Mouse (Mus musculus): Measurements from ENCODE around the gene Casp2. TPM values are rescaled to one million over a fixed set of nuclear protein-coding genes. Genes with fewer than 3 reads are reported as not detected.

Gene Casp2
- polyA plus RNA-seq, 1 experiment from 2014 or later = 28.2 TPM

DNA sequence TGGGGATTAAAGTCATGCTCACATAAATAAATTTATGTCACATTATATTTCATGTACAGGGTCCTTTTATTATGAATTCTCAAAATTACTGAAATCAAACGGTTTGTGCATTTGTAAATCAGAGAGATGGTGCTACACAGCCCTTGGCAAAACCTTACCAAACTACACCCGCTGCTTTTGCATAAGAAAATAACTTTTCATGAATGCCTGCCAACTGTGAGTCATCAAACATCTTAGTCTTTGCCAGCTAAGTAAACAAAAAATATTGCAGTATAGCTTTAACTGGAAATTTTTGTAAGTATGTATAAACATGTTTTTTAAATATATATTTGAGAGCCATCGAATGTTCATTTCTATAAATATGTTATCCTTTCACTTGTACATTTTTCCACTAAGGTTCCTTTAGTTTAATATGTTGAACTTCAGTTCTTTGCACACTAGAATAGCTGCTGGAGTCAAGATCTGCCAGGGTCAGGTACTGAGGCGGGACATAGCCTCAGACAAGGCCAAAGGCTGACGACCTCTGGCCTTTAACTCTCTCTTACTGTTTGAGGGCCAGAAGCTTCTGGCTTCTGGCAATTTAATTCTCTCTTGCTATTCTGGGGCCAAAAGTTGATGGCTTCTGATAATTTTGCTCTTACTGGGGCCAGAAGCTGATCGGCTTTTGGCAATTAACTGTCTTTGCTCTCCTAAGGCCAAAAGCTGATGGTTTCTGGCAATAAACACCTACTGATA, 23.3 kb upstream of the Casp2 start:
- no peak overlapping the region for H3K9ac ChIP-seq (ENCODE audit: low read depth, low read length)
- no peak for ATAC-seq
- no peak overlapping the region for H3K4me2 ChIP-seq (ENCODE audit: low read length)
- H3K27me3 ChIP-seq (replicated peaks; ENCODE audit: control insufficient read depth, insufficient read depth, low read length) = no peaks in the 10 kb centered on the region
- H3K9me3 ChIP-seq (ENCODE audit: control insufficient read depth, low read length) = no peaks in the 10 kb centered on the region
- no peak overlapping the region for H3K4me3 ChIP-seq (ENCODE audit: low read length)
- H3K27ac ChIP-seq (ENCODE audit: low read depth, low read length) = no peak overlapping the region
- WGBS = 80% methylated on average over 6 of the region's 6 CpGs
- H3K36me3 ChIP-seq (ENCODE audit: control insufficient read depth, insufficient read depth, low read length) = no peaks in the 10 kb centered on the region
- no peaks in the 10 kb centered on the region for H3K4me1 ChIP-seq (ENCODE audit: control insufficient read depth, insufficient read depth, low read depth, low read length)

DNA sequence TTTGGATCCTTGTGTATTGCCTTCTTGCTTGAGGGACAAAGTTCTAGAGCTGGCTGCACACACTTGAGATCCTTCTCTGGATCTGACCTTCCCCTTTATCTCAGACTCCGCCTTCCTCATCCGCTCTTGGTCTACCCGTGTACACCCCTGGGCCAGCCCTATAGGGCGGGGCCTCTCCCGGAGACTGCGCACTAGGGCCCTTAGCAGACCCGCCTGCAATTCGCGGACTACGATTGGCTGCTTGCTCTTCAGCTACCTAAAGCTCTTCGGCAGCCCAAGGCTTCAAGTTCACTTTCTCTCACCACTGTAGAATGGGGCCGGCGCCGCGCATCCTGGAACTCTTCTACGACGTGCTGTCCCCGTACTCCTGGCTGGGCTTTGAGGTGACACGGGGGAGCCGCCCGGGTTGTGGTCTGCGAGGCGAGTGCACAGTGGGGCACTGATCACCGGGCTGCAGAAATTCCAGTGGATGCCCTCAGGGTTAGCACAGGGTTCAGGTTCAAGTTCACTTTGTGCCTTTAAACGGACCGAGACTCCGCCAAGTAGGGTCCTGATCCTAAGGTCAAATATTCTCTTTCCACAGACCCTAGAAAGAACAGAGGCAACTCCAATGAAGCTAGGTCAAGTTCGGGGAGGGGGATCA, 19.0 kb upstream of the Casp2 start, which contains the start of gene Gstk1:
Gene Gstk1 (plus strand): TSS at position 225 of the 643 bp plus-strand sequence.
- peak within 1 kb of the TSS; percentile 71 for H3K9ac ChIP-seq (ENCODE audit: low read depth, low read length)
- 2% methylated on average over 28 of the region's 28 CpGs for WGBS
- H3K36me3 ChIP-seq (ENCODE audit: control insufficient read depth, insufficient read depth, low read length) = no peaks in the 10 kb centered on the region
- no peaks in the 10 kb centered on the region for H3K9me3 ChIP-seq (ENCODE audit: control insufficient read depth, low read length)
- 0 out of 2 replicates have a peak within 1 kb of the TSS, but pooled peaks have one; percentile 29 for H3K27ac ChIP-seq (ENCODE audit: low read depth, low read length)
- peak within 1 kb of the TSS; percentile 62 for H3K4me3 ChIP-seq (ENCODE audit: low read length)
- no peaks in the 10 kb centered on the region for H3K27me3 ChIP-seq (replicated peaks; ENCODE audit: control insufficient read depth, insufficient read depth, low read length)
- H3K4me1 ChIP-seq (ENCODE audit: control insufficient read depth, insufficient read depth, low read depth, low read length) = no peaks in the 10 kb centered on the region
- H3K4me2 ChIP-seq (ENCODE audit: low read length) = peak within 1 kb of the TSS; percentile 94
- ATAC-seq = peak; percentile 100

DNA sequence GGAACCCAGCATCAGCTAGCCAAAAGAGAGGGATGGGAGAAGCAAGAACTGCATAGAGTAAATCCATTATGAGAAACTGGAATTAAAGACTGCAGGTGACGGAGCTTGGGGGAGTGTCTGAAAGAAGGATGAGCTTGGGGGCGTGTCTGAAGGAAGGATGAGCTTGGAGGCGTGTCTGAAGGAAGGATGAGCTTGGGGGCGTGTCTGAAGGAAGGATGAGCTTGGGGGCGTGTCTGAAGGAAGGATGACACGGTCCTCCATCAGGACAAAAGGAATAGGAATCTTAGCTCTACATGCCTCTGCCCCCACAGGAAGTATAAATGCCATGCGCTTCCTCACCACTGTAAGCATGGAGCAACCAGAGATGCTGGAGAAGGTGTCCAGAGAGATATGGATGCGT, 17.6 kb upstream of the Casp2 start:
- H3K4me2 ChIP-seq (ENCODE audit: low read length) = peak overlapping the region; percentile 48
- H3K9me3 ChIP-seq (ENCODE audit: control insufficient read depth, low read length) = no peaks in the 10 kb centered on the region
- ATAC-seq = peak; percentile 65
- H3K27me3 ChIP-seq (replicated peaks; ENCODE audit: control insufficient read depth, insufficient read depth, low read length) = no peaks in the 10 kb centered on the region
- H3K4me3 ChIP-seq (ENCODE audit: low read length) = peak overlapping the region; percentile 33
- H3K36me3 ChIP-seq (ENCODE audit: control insufficient read depth, insufficient read depth, low read length) = no peaks in the 10 kb centered on the region
- peak overlapping the region; percentile 35; the same call in 1 of the 2 replicates for H3K9ac ChIP-seq (ENCODE audit: low read depth, low read length)
- H3K4me1 ChIP-seq (ENCODE audit: control insufficient read depth, insufficient read depth, low read depth, low read length) = no peaks in the 10 kb centered on the region
- H3K27ac ChIP-seq (ENCODE audit: low read depth, low read length) = no peak overlapping the region; the same call in 1 of the 2 replicates
- WGBS = 8% methylated on average over 8 of the region's 8 CpGs

DNA sequence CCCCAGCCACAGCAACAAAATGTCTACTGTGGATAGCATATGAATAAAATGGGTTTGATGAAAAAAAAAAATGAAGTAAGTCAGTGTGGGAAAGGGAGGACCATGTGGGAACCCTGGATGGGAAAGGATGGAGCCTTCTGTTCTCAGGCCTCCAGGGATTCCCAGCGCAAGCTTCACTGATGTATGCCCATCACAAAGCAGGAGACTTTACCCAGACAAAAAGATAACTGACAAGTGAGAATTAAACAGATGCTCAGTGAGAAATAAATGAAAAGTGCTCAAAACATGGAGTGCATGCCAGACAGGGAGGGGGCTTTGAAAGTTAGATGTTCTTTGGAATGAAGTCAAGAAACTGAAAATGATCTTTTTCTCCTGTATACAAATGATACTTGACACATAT, 16.8 kb upstream of the Casp2 start:
- H3K4me3 ChIP-seq (ENCODE audit: low read length) = peak overlapping the region; percentile 33
- ATAC-seq = no peak
- no peaks in the 10 kb centered on the region for H3K9me3 ChIP-seq (ENCODE audit: control insufficient read depth, low read length)
- WGBS = 68% methylated on average over 1 of the region's 1 CpGs
- H3K36me3 ChIP-seq (ENCODE audit: control insufficient read depth, insufficient read depth, low read length) = no peaks in the 10 kb centered on the region
- H3K4me2 ChIP-seq (ENCODE audit: low read length) = peak overlapping the region; percentile 48
- H3K9ac ChIP-seq (ENCODE audit: low read depth, low read length) = no peak overlapping the region
- H3K27me3 ChIP-seq (replicated peaks; ENCODE audit: control insufficient read depth, insufficient read depth, low read length) = no peaks in the 10 kb centered on the region
- H3K27ac ChIP-seq (ENCODE audit: low read depth, low read length) = no peak overlapping the region
- H3K4me1 ChIP-seq (ENCODE audit: control insufficient read depth, insufficient read depth, low read depth, low read length) = no peaks in the 10 kb centered on the region

DNA sequence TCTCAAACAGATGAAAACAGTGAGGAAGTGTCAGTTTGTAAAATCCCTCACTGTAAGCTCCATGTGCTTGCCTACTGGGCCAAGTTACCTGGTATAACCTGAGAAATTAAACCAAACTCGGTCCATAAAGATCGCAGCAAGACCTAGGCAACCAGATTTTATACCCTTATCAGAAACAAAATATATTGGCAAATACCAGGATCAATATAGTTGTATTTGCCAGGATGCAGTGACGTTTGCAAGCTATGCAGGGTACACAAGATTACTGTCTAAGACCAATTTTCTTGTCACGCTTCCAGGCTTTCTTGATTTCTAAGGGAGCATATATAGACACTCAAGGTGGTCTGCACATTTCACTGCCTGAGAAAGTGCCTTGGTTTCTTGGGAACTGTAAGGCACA, 13.0 kb upstream of the Casp2 start:
- Histone ChIP-seq H3K27ac (ENCODE audit: low read depth, low read length) (no peak overlapping the region), H3K9ac (ENCODE audit: low read depth, low read length) (no peak overlapping the region), H3K9me3 (ENCODE audit: control insufficient read depth, low read length) (no peaks in the 10 kb centered on the region), H3K4me2 (ENCODE audit: low read length) (no peak overlapping the region), H3K27me3 (replicated peaks; ENCODE audit: control insufficient read depth, insufficient read depth, low read length) (no peaks in the 10 kb centered on the region), H3K36me3 (ENCODE audit: control insufficient read depth, insufficient read depth, low read length) (no peaks in the 10 kb centered on the region), H3K4me3 (ENCODE audit: low read length) (no peak overlapping the region), H3K4me1 (ENCODE audit: control insufficient read depth, insufficient read depth, low read depth, low read length) (no peaks in the 10 kb centered on the region)
- WGBS = 85% methylated on average over 4 of the region's 4 CpGs
- ATAC-seq = no peak

DNA sequence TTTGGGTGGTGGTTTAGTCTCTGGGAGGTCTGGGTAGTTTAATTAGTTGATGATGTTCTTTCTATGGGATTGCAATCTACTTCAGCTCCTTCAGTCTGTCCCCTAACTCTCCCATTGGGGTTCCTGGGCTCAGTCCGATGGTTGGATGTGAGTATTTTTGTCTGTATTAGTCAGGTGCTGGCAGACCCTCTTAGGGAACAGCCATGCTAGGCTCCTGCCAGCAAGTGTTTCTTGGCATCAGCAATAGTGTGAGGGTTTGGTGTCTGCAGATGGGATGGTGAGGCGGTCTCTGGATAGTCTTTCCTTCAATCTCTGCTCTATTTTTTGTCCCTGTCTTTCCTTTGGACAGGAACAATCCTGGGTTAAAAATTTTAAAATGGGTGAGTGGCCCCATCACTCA, 11.7 kb upstream of the Casp2 start:
- Histone ChIP-seq H3K27ac (ENCODE audit: low read depth, low read length) (no peak overlapping the region), H3K4me1 (ENCODE audit: control insufficient read depth, insufficient read depth, low read depth, low read length) (no peaks in the 10 kb centered on the region), H3K9me3 (ENCODE audit: control insufficient read depth, low read length) (no peaks in the 10 kb centered on the region), H3K4me2 (ENCODE audit: low read length) (no peak overlapping the region), H3K27me3 (replicated peaks; ENCODE audit: control insufficient read depth, insufficient read depth, low read length) (no peaks in the 10 kb centered on the region), H3K9ac (ENCODE audit: low read depth, low read length) (no peak overlapping the region), H3K36me3 (ENCODE audit: control insufficient read depth, insufficient read depth, low read length) (no peaks in the 10 kb centered on the region), H3K4me3 (ENCODE audit: low read length) (no peak overlapping the region)
- 74% methylated on average over 2 of the region's 2 CpGs for WGBS
- ATAC-seq = no peak

DNA sequence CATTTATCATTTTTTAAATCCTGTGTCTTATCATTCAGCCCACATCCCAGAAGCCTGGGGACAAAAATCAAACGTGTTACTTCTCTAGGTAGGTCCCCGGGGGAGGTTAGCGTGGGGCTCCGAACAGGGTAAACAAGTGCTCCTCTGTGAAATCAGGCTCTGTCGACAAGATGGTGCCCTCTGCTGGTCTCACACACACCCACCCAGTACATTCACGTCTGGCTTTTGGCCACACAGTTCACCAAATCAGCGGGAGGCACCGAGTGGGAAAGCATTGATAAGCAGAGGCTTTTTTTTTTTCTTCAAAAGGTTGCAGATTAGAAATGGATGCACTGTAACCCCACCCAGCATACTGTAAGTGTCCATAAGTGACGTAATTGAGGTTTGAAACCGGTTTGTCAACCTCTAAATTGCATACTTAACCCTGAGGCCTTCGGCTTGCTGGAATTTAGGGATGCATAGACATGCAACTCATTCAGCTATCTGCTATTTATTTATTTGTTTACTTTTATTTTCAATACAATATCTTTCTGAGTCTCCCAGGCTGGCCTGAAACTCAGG, 7.4 kb upstream of the Casp2 start:
- Histone ChIP-seq H3K9ac (ENCODE audit: low read depth, low read length) (no peak overlapping the region), H3K4me2 (ENCODE audit: low read length) (no peak overlapping the region), H3K27me3 (replicated peaks; ENCODE audit: control insufficient read depth, insufficient read depth, low read length) (no peaks in the 10 kb centered on the region), H3K4me3 (ENCODE audit: low read length) (no peak overlapping the region), H3K9me3 (ENCODE audit: control insufficient read depth, low read length) (no peaks in the 10 kb centered on the region), H3K36me3 (ENCODE audit: control insufficient read depth, insufficient read depth, low read length) (no peaks in the 10 kb centered on the region), H3K4me1 (ENCODE audit: control insufficient read depth, insufficient read depth, low read depth, low read length) (no peaks in the 10 kb centered on the region), H3K27ac (ENCODE audit: low read depth, low read length) (no peak overlapping the region)
- WGBS = 19% methylated on average over 11 of the region's 11 CpGs
- ATAC-seq = 0 out of 2 replicates have a peak, but pooled peaks have one; percentile 56

DNA sequence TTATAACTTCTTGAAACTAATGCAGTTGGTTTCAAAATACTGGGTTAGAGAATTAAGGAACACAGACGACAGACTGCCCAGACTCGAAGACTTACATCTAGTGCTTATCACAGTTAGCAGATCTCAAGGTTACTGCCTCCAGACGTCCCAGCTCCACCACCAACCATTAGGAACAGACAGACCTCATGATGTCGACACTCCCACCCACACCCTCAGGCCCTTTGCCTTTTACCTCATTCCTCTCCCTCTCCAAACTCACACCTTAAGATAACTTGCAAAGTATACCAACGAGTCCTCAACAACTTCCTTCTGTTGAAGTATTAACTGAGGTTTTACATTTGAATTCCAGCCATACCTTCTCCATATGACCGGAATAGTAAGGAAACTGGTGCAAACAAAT, 4.4 kb upstream of the Casp2 start:
- Histone ChIP-seq H3K4me3 (ENCODE audit: low read length) (no peak overlapping the region), H3K9ac (ENCODE audit: low read depth, low read length) (no peak overlapping the region), H3K27ac (ENCODE audit: low read depth, low read length) (no peak overlapping the region), H3K4me2 (ENCODE audit: low read length) (no peak overlapping the region), H3K36me3 (ENCODE audit: control insufficient read depth, insufficient read depth, low read length) (no peaks in the 10 kb centered on the region), H3K9me3 (ENCODE audit: control insufficient read depth, low read length) (no peaks in the 10 kb centered on the region), H3K4me1 (ENCODE audit: control insufficient read depth, insufficient read depth, low read depth, low read length) (peaks cover 3% of the 10 kb centered on the region; the same call in 1 of the 2 replicates), H3K27me3 (replicated peaks; ENCODE audit: control insufficient read depth, insufficient read depth, low read length) (no peaks in the 10 kb centered on the region)
- no peak for ATAC-seq
- WGBS = 79% methylated on average over 6 of the region's 6 CpGs

DNA sequence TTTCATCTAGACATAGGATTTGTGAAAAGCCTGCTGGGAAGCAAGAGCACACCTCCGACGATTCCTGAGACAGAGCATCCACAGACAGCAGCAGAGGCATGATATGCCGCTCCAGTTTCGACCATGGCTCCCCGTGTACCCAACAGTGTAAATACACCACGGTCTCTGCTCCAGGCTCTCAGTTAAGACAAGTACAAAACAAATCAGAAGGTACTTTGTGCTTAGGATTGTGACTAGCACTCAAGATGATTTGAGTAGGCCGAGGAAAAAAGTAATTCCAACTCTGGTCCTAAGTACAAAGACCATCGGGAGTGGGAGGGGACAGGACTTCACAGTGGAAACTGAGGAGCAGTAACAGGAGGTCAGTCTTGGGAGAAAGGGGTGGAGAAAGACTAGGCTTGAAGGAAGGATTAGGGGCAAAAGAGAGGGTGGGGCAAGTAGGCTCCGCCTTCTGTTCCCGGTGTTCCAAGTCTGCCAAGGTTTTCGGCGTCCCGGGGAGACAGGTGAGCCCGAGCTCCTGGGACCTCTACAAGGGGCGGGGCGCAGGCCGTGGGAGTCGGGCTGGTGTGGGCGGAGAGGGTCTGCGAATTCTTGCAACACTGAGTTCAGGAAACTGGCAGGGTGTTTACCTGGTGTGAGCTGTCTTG, 3.1 kb upstream of the Casp2 start, which contains the start of gene Tmem139:
Gene Tmem139 (plus strand): TSS at position 447 of the 647 bp plus-strand sequence.
- Histone ChIP-seq H3K4me1 (ENCODE audit: control insufficient read depth, insufficient read depth, low read depth, low read length) (peaks cover 7% of the 10 kb centered on the region), H3K4me3 (ENCODE audit: low read length) (no peak within 1 kb of the TSS), H3K36me3 (ENCODE audit: control insufficient read depth, insufficient read depth, low read length) (no peaks in the 10 kb centered on the region), H3K9me3 (ENCODE audit: control insufficient read depth, low read length) (no peaks in the 10 kb centered on the region), H3K9ac (ENCODE audit: low read depth, low read length) (no peak within 1 kb of the TSS), H3K27ac (ENCODE audit: low read depth, low read length) (no peak within 1 kb of the TSS), H3K27me3 (replicated peaks; ENCODE audit: control insufficient read depth, insufficient read depth, low read length) (no peaks in the 10 kb centered on the region), H3K4me2 (ENCODE audit: low read length) (no peak within 1 kb of the TSS)
- ATAC-seq = no peak
- 20% methylated on average over 20 of the region's 20 CpGs for WGBS
